Mouse (Mus musculus) olfactory bulb, adult 2 months (tissue): ENCODE data around the gene Arrdc3.

ENCODE experiments used
- CTCF ChIP-seq: fragments of 200-500 bp; IDR thresholded peaks from 2 replicates; pipeline ENCODE4 v1.5.1; 2012; ENCODE audit warnings: low read depth, mild to moderate bottlenecking, low read length, moderate library complexity; ENCODE audit not compliant: insufficient read depth
- POLR2A ChIP-seq: fragments of 200-500 bp; IDR thresholded peaks from 2 replicates; pipeline ENCODE4 v1.6.1; 2012; ENCODE audit warnings: mild to moderate bottlenecking, low read depth, low read length, moderate library complexity; ENCODE audit not compliant: insufficient read depth

GRCm38 (mm10) chr13:80901432-80901831 lies 18.2 kb downstream of the Arrdc3 start:
- TF ChIP-seq CTCF = no peak
- TF ChIP-seq POLR2A = no peak
